ENCODE assay signal across 21 mouse cellular contexts in the genomic region with DNA sequence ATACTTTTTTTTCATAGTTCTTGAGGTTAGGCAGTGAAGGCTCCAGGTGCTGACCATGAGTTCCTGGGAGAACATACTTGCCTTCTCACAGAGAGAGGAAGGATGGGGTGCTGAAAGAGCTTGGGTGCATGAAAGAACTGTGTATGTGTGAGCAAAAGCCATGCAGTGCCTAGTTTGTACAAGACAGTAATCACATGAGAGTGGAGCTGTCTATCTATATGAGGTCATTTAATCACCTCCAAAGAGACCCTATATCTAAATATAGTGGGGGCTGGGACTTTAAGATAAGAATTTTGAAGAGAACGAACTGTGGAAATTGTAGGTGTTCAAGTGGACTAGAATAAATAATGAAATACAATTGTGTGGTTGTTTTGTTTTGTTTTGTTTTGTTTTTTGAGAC.
"Had no signal": no experiment of that assay in that cellular context is flagged by ENCODE, and none has a peak within 500 bp of the region (broad histone marks: within the 10 kb centered on the region; RNA-seq: fewer than 3 reads in every experiment).

No protein-coding gene starts in this region.

- H3K4me1 ChIP-seq: limb, embryonic 12.5 days; midbrain, embryonic 10.5 days had no signal

- H3K4me3 ChIP-seq: kidney, embryonic 15.5 days; limb, embryonic 12.5 days; limb, embryonic 15.5 days; midbrain, embryonic 10.5 days; midbrain, embryonic 13.5 days; myocyte; neural tube, embryonic 13.5 days; stomach, embryonic 15.5 days had no signal

- H3K9ac ChIP-seq: kidney, embryonic 15.5 days; limb, embryonic 12.5 days; limb, embryonic 15.5 days; midbrain, embryonic 13.5 days; neural tube, embryonic 13.5 days; stomach, embryonic 15.5 days had no signal

- H3K27me3 ChIP-seq: kidney, embryonic 15.5 days; limb, embryonic 12.5 days; limb, embryonic 15.5 days; midbrain, embryonic 13.5 days; neural tube, embryonic 13.5 days; stomach, embryonic 15.5 days had no signal

- H3K36me3 ChIP-seq: stomach, embryonic 15.5 days had no signal

- ATAC-seq: midbrain, embryonic 13.5 days; midbrain, embryonic 16.5 days had no signal

- H3K9me3 ChIP-seq: kidney, embryonic 15.5 days; limb, embryonic 12.5 days; limb, embryonic 15.5 days; midbrain, embryonic 10.5 days; midbrain, embryonic 13.5 days; neural tube, embryonic 13.5 days; stomach, embryonic 15.5 days had no signal

- H3K4me2 ChIP-seq: kidney, embryonic 15.5 days; limb, embryonic 12.5 days; limb, embryonic 15.5 days; midbrain, embryonic 13.5 days; neural tube, embryonic 13.5 days; stomach, embryonic 15.5 days had no signal

- H3K27ac ChIP-seq: kidney, embryonic 15.5 days; limb, embryonic 12.5 days; limb, embryonic 15.5 days; midbrain, embryonic 10.5 days; midbrain, embryonic 13.5 days; neural tube, embryonic 13.5 days; stomach, embryonic 15.5 days had no signal

- DNase-seq: kidney, adult 11 months; kidney, adult 8-10 months; kidney, postnatal 10 days; kidney, postnatal 36 days; left cerebral cortex, postnatal 4 days; lung, adult 2 months; lung, postnatal 14 days; lung, postnatal 4 days; retina, postnatal 1 day; right cerebral cortex, postnatal 25 days; spleen, adult 18-20 months; thymus, postnatal 36 days had no signal
